Mouse (Mus musculus) yolk sac, embryonic 10.5 days (tissue): ENCODE results near the gene Epx.

ENCODE experiments used
- DNase-seq: peaks from one replicate; pipeline ENCODE4 v3.0.0-alpha.2; 2017; ENCODE audit warnings: low spot score

Epx gene

GRCm38 (mm10) chr11:87840676-87841075 is 34.7 kb downstream of the Epx start:
- no peak for DNase-seq

- DNase-seq = no peak
These were observed 47.0 kb downstream of the Epx start, which contains the start of gene Lpo for GRCm38 (mm10) chr11:87828239-87828900. Gene Lpo (minus strand): TSS chr11:87828289.

- no peak for DNase-seq
These were observed 53.8 kb downstream of the Epx start for GRCm38 (mm10) chr11:87821502-87821901.

DNA sequence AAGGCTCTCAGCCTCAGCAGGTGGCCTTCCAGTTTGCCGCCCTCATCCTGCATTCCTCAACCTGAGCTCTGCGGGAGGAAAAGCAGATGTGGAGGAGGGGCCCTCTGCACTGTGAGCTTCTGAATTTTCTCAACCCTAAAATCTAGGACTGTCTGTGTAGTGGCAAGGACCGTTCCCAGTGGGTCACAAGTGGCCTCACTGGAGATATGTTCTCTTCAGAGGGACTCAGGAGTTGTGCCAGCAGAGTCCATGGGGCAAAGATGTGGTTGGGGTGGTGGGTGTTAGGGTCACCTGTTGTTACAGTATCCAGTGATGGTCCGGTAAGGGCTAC is 57.9 kb downstream of the Epx start:
- no peak for DNase-seq

DNA sequence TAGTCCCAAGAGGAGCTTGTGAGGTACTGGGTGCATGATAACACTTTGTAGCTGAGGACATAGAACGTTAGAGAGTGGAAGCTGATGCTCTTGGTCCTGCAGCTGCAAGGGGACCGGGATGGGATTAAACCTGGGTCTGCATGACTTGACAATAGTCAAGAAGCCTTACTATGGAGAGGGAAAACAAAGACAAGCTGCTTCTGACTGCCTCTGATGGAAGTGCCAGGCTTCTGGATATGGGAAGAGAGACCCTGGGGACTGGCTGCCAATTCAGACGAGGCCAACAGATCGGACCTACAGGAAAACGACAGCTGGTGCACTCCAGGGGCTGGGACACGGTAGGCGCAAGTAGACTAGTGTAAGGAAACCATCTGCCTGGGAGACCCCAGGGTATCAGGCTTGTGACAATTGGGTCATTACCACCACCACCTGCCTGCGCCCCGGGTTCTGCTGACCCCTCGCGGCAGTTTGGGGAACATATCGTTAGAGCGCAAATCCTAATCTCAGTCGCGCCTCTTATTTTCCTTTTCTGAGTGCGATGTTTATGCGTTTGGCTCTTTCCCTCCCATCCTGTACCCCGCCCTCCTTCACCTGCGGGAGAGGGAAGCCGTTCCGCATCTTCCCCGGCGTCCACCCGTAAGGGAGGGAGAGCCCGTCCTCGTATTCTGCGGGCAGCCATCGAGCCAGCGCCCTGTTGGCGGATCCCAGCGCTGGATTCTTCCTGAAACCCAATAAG is 58.5 kb downstream of the Epx start:
- peak; percentile 3 for DNase-seq

DNA sequence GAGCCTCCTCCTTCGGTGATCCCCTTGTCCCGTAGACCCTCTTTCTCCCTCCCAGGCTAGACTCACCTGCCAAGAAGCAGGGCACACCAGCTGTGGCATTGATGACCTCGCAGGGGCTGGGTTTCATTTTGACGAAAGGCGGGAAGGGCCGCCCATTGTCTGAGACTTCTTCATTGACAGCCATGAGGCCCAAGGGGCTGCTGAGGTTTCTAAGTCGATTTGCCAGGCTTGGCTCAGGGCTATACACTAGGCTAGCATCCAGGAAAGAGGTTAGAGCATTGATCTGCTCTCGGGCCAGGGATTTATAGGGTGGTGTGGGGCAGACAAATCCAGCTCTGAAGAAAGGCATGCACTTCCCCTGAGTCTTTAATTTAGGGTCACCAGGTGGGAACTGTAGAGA is 60.5 kb downstream of the Epx start:
- no peak for DNase-seq
